Mouse (Mus musculus) CH12.LX (cell line): ENCODE measurements around the gene Ints2.
"Not testable (repeated sequence)": the region's sequence is repeated elsewhere in the genome, so short reads cannot be mapped to it uniquely, and the experiment has no call there.

Source experiments
- CTCF ChIP-seq, 2 experiments: IDR thresholded peaks in 1 of 2; conservative IDR thresholded peaks in 1 of 2; 2 replicates each; pipeline ENCODE4 v1.5.1; 2011 to 2012; ENCODE audit warnings: low read depth in 2 of 2, low read length in 2 of 2, improper control_type of control experiment in 1 of 2, inconsistent platforms in 1 of 2, mild to moderate bottlenecking in 1 of 2, moderate library complexity in 1 of 2
- JUN ChIP-seq: IDR thresholded peaks from 2 replicates; pipeline ENCODE4 v1.6.1; 2011; ENCODE audit warnings: low read depth, mild to moderate bottlenecking, low read length, improper control_type of control experiment, moderate library complexity; ENCODE audit not compliant: insufficient read depth
- MAX ChIP-seq: IDR thresholded peaks from 2 replicates; pipeline ENCODE4 v1.6.1; 2011; ENCODE audit warnings: low read length, improper control_type of control experiment
- PAX5 ChIP-seq: IDR thresholded peaks from 2 replicates; pipeline ENCODE4 v1.6.1; 2012; ENCODE audit warnings: low read length, inconsistent platforms, mixed read lengths
- ZC3H11A ChIP-seq: IDR thresholded peaks from 2 replicates; pipeline ENCODE4 v1.6.1; 2012; ENCODE audit warnings: low read depth, mild to moderate bottlenecking, inconsistent platforms, low read length, improper control_type of control experiment

GRCm38 (mm10) chr11:86292201-86292600 is 34.8 kb upstream of the Ints2 start:
- TF ChIP-seq CTCF (conservative IDR thresholded peaks at IDR 0.05 in 1 of 2, IDR thresholded peaks at IDR 0.05 in 1 of 2; ENCODE audit: low read depth in 2 of 2, low read length in 2 of 2); JUN; PAX5; MAX; ZC3H11A: not testable (repeated sequence)
